Mouse (Mus musculus) intestine, embryonic 14.5 days (tissue): Measurements from ENCODE around the gene Fbln5. TPM values are rescaled to one million over a fixed set of nuclear protein-coding genes. Genes with fewer than 3 reads are reported as not detected.

Experiments
- ATAC-seq: fragments of 200-750 bp; cut with Nextera tagmentation; replicated peaks from 2 replicates; pipeline ENCODE4 v1.8.0; 2017; ENCODE audit warnings: low read depth, moderate number of reproducible peaks, moderate TSS enrichment, moderate library complexity; ENCODE audit not compliant: low FRiP score, low TSS enrichment
- DNase-seq: peaks from one replicate; pipeline ENCODE4 v3.0.0-alpha.2; 2018; ENCODE audit warnings: low spot score
- H3K27ac ChIP-seq: fragments of 300-500 bp; sonication (generic); 2 replicates; pipeline ENCODE4 v1.5.1; 2014; ENCODE audit warnings: low read depth, mild to moderate bottlenecking, control low read depth
- H3K27me3 ChIP-seq: fragments of 300-500 bp; sonication (generic); replicated peaks from 2 replicates; pipeline ENCODE4 v1.6.1; 2014; ENCODE audit warnings: low read length, control low read depth; ENCODE audit not compliant: control insufficient read depth, insufficient read depth
- H3K36me3 ChIP-seq: fragments of 300-500 bp; sonication (generic); 2 replicates; pipeline ENCODE4 v1.6.1; 2014; ENCODE audit warnings: low read length, control low read depth; ENCODE audit not compliant: control insufficient read depth, insufficient read depth
- H3K4me1 ChIP-seq: fragments of 300-500 bp; sonication (generic); replicated peaks from 2 replicates; pipeline ENCODE4 v1.6.1; 2014; ENCODE audit warnings: low read length, control low read depth, mixed read lengths; ENCODE audit not compliant: control insufficient read depth, insufficient read depth
- H3K4me2 ChIP-seq: fragments of 300-500 bp; sonication (generic); 2 replicates; pipeline ENCODE4 v1.6.1; 2014; ENCODE audit warnings: low read length
- H3K4me3 ChIP-seq: fragments of 300-500 bp; sonication (generic); 2 replicates; pipeline ENCODE4 v1.5.1; 2014; ENCODE audit warnings: low read depth, low read length, control low read depth, mixed read lengths
- H3K9ac ChIP-seq: fragments of 300-500 bp; sonication (generic); 2 replicates; pipeline ENCODE4 v1.6.1; 2014; ENCODE audit warnings: mild to moderate bottlenecking, low read length
- H3K9me3 ChIP-seq: fragments of 300-500 bp; sonication (generic); 2 replicates; pipeline ENCODE4 v1.6.1; 2016; ENCODE audit warnings: low read length, control low read depth; ENCODE audit not compliant: control insufficient read depth
- WGBS: fragments of 180-500 bp; shearing (Covaris S2); extraction: QIAGEN DNeasy Blood & Tissue Kit; methylation state at CpG from one replicate; pipeline ENCODE4 v1.1.7; 2014; 5-methylcytosine and 5-hydroxymethylcytosine counted together
- polyA plus RNA-seq: library from polyadenylated mRNA; unstranded; fragments of >200 nt; fragmentation: Nextera tagmentation; extraction: Ambion mirVana; gene quantifications from 2 replicates; pipeline ENCODE4 v1.2.1, GENCODE M21; 2014

The Fbln5 gene
- polyA plus RNA-seq, 1 experiment from 2014 or later = 42.4 TPM

- H3K4me2 ChIP-seq = no peak overlapping the region
- H3K27me3 ChIP-seq = no peaks in the 10 kb centered on the region
- peaks cover 6% of the 10 kb centered on the region for H3K4me1 ChIP-seq
- ATAC-seq = no peak
- WGBS = 56% methylated on average over 3 of the region's 3 CpGs
- no peak overlapping the region for H3K4me3 ChIP-seq
- H3K9me3 ChIP-seq = no peaks in the 10 kb centered on the region
- H3K36me3 ChIP-seq = no peaks in the 10 kb centered on the region
- no peak overlapping the region for H3K27ac ChIP-seq
- DNase-seq = no peak
- H3K9ac ChIP-seq = no peak overlapping the region
Observed at GRCm38 (mm10) chr12:101763065-101763464, 55.8 kb downstream of the Fbln5 start.

- Histone ChIP-seq H3K4me3 (no peak overlapping the region), H3K27ac (no peak overlapping the region), H3K27me3 (no peaks in the 10 kb centered on the region), H3K4me1 (no peaks in the 10 kb centered on the region), H3K4me2 (no peak overlapping the region), H3K9ac (no peak overlapping the region), H3K36me3 (no peaks in the 10 kb centered on the region), H3K9me3 (no peaks in the 10 kb centered on the region)
- 94% methylated on average over 5 of the region's 5 CpGs for WGBS
- DNase-seq (no peak), ATAC-seq (no peak)
Observed at GRCm38 (mm10) chr12:101762054-101762453, 56.8 kb downstream of the Fbln5 start.

- Histone ChIP-seq H3K4me1 (no peaks in the 10 kb centered on the region), H3K4me3 (no peak overlapping the region), H3K9ac (no peak overlapping the region), H3K36me3 (no peaks in the 10 kb centered on the region), H3K9me3 (no peaks in the 10 kb centered on the region), H3K27ac (no peak overlapping the region), H3K4me2 (no peak overlapping the region), H3K27me3 (no peaks in the 10 kb centered on the region)
- DNase-seq = no peak
- ATAC-seq = no peak
- 68% methylated on average over 6 of the region's 6 CpGs for WGBS
Observed at GRCm38 (mm10) chr12:101759440-101760045, 59.3 kb downstream of the Fbln5 start.

GRCm38 (mm10) chr12:101758698-101759097, 60.2 kb downstream of the Fbln5 start:
- H3K9ac ChIP-seq = no peak overlapping the region
- no peak overlapping the region for H3K4me2 ChIP-seq
- no peaks in the 10 kb centered on the region for H3K36me3 ChIP-seq
- H3K4me1 ChIP-seq = no peaks in the 10 kb centered on the region
- H3K9me3 ChIP-seq = no peaks in the 10 kb centered on the region
- DNase-seq (no peak), ATAC-seq (0 out of 2 replicates have a peak, but pooled peaks have one; percentile 38)
- H3K4me3 ChIP-seq = no peak overlapping the region
- no peak overlapping the region for H3K27ac ChIP-seq
- H3K27me3 ChIP-seq = no peaks in the 10 kb centered on the region

- no peak overlapping the region for H3K4me2 ChIP-seq
- H3K36me3 ChIP-seq = no peaks in the 10 kb centered on the region
- H3K27me3 ChIP-seq = no peaks in the 10 kb centered on the region
- no peaks in the 10 kb centered on the region for H3K4me1 ChIP-seq
- no peaks in the 10 kb centered on the region for H3K9me3 ChIP-seq
- no peak overlapping the region for H3K4me3 ChIP-seq
- ATAC-seq (no peak), DNase-seq (no peak)
- no peak overlapping the region for H3K27ac ChIP-seq
- no peak overlapping the region for H3K9ac ChIP-seq
- 48% methylated on average over 2 of the region's 2 CpGs for WGBS
Observed at GRCm38 (mm10) chr12:101742375-101742774, 76.5 kb downstream of the Fbln5 start.

- no peaks in the 10 kb centered on the region for H3K27me3 ChIP-seq
- H3K4me1 ChIP-seq = no peaks in the 10 kb centered on the region
- no peak overlapping the region for H3K4me3 ChIP-seq
- no peak overlapping the region for H3K27ac ChIP-seq
- H3K9me3 ChIP-seq = no peaks in the 10 kb centered on the region
- no peak for ATAC-seq
- no peaks in the 10 kb centered on the region for H3K36me3 ChIP-seq
- no peak for DNase-seq
- WGBS = 45% methylated on average over 2 of the region's 2 CpGs
- H3K4me2 ChIP-seq = no peak overlapping the region
- no peak overlapping the region for H3K9ac ChIP-seq
Observed at GRCm38 (mm10) chr12:101740486-101740885, 78.4 kb downstream of the Fbln5 start.

GRCm38 (mm10) chr12:101740045-101740444, 78.8 kb downstream of the Fbln5 start:
- H3K4me1 ChIP-seq = no peaks in the 10 kb centered on the region
- no peaks in the 10 kb centered on the region for H3K36me3 ChIP-seq
- no peak overlapping the region for H3K4me2 ChIP-seq
- DNase-seq (no peak), ATAC-seq (no peak)
- H3K9ac ChIP-seq = no peak overlapping the region
- H3K27me3 ChIP-seq = no peaks in the 10 kb centered on the region
- WGBS = 25% methylated on average over 2 of the region's 2 CpGs
- H3K9me3 ChIP-seq = no peaks in the 10 kb centered on the region
- no peak overlapping the region for H3K27ac ChIP-seq
- no peak overlapping the region for H3K4me3 ChIP-seq

GRCm38 (mm10) chr12:101718755-101719150, 100.1 kb downstream of the Fbln5 start:
- DNase-seq (peak; percentile 69), ATAC-seq (peak; percentile 72)
- Histone ChIP-seq H3K9ac (peak overlapping the region; percentile 28; the same call in 1 of the 2 replicates), H3K4me2 (peak overlapping the region; percentile 75), H3K36me3 (no peaks in the 10 kb centered on the region), H3K9me3 (no peaks in the 10 kb centered on the region), H3K4me3 (peak overlapping the region; percentile 46), H3K27ac (no peak overlapping the region), H3K4me1 (no peaks in the 10 kb centered on the region), H3K27me3 (peaks cover 16% of the 10 kb centered on the region)
- under 1% methylated on average over 9 of the region's 9 CpGs for WGBS

GRCm38 (mm10) chr12:101718054-101718754, 100.7 kb downstream of the Fbln5 start, which contains the start of gene Tc2n:
Tc2n (minus strand) TSS chr12:101718523.
- peak within 1 kb of the TSS; percentile 75 for H3K4me2 ChIP-seq
- H3K36me3 ChIP-seq = no peaks in the 10 kb centered on the region
- peak; percentile 99 for ATAC-seq
- H3K27ac ChIP-seq = no peak within 1 kb of the TSS; the same call in 1 of the 2 replicates
- 0% methylated on average over 69 of the region's 75 CpGs for WGBS
- peak within 1 kb of the TSS; percentile 46 for H3K4me3 ChIP-seq
- H3K4me1 ChIP-seq = no peaks in the 10 kb centered on the region
- peak; percentile 92 for DNase-seq
- H3K9me3 ChIP-seq = no peaks in the 10 kb centered on the region
- peaks cover 16% of the 10 kb centered on the region for H3K27me3 ChIP-seq
- peak within 1 kb of the TSS; percentile 28; the same call in 1 of the 2 replicates for H3K9ac ChIP-seq
